Mouse (Mus musculus) layer of hippocampus, adult 2 months (tissue): ENCODE measurements around the gene Asic2. TPM values are rescaled to one million over a fixed set of nuclear protein-coding genes. Genes with fewer than 3 reads are reported as not detected.

Experiments used
- DNase-seq, 2 experiments: peaks; one replicate each; pipeline ENCODE4 v3.0.0; 2022; ENCODE audit warnings: low spot score in 2 of 2
- H3K27ac ChIP-seq: fragments of 200-600 bp; 2 replicates; pipeline ENCODE4 v1.8.1; 2022
- H3K4me3 ChIP-seq: fragments of 200-600 bp; 2 replicates; pipeline ENCODE4 v1.8.1; 2022; ENCODE audit warnings: mild to moderate bottlenecking
- CTCF ChIP-seq: fragments of 200-600 bp; conservative IDR thresholded peaks from 2 replicates; pipeline ENCODE4 v1.8.1; 2022; ENCODE audit warnings: antibody characterized with exemption, mild to moderate bottlenecking, moderate library complexity
- total RNA-seq, 2 experiments: library from RNA; stranded (reverse); gene quantifications; 2 replicates each; pipeline ENCODE4 v1.2.3; 2021

Asic2 gene
- total RNA-seq, 2 experiments from 2014 or later = 58.5 to 65.6 TPM

DNA sequence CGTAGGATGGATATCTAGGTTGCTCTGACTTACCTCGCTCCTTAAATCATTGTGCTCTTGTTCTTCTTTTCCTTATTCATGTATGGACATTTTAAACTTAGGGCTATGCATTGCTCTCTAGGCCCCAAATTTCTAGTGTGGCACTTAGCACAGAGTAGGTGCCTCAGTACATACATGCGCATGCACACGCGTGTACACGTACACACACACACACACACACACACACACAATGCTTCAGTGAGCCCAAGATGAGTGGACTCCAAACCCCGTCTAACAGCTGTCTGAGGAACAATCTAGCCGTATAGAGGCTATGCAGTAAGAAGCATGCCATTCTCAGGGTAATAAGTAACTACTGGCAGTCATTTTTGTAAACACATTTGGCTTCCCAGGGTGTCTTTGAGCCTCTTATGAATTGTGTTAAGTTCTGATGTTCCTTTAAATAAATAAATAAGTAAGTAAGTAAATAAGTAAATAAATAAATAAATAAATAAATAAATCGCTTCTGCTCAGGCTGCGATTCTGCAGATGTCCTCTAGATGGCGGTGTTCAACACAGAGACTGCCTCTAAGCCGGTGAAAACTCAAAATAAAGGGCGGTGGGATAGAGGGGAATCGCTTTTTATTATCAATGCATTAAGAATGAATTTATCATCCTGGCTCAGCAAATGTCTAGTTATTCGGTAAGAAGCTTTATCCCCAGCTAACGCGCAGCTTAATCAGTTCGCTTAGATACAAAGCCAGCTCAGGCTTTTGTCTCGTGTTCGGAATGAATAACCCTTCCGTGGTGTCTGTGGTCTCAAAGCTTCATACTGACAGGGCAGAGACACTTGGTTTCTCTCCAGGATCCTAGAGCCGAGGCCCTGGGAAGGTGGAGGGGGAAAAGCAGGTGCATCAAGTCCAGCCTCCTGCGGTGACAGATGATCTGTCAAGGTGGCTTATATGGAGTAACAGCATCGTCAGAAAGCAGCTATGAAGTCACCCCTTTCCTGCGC, 333.6 kb downstream of the Asic2 start:
- H3K4me3 ChIP-seq = peak overlapping the region; percentile 38

GRCm38 (mm10) chr11:81625199-81625598, 343.1 kb downstream of the Asic2 start:
- Histone ChIP-seq H3K4me3 (no peak overlapping the region), H3K27ac (no peak overlapping the region)
- no peak for TF ChIP-seq CTCF
- DNase-seq = no peak

More for the DNA sequence above, 333.6 kb downstream of the Asic2 start:
- H3K27ac ChIP-seq = 0 out of 2 replicates have a peak overlapping the region, but pooled peaks have one; percentile 15
- peak; percentile 99 for TF ChIP-seq CTCF
- peak; percentile 27 to 71 for DNase-seq

GRCm38 (mm10) chr11:81620516-81620915, 347.7 kb downstream of the Asic2 start:
- H3K4me3 ChIP-seq = no peak overlapping the region
- no peak for DNase-seq
- H3K27ac ChIP-seq = no peak overlapping the region
- TF ChIP-seq CTCF = no peak

- no peak for DNase-seq
- Histone ChIP-seq H3K27ac (no peak overlapping the region), H3K4me3 (no peak overlapping the region)
- TF ChIP-seq CTCF = no peak
Measured at GRCm38 (mm10) chr11:81616437-81616836, 351.8 kb downstream of the Asic2 start.

DNA sequence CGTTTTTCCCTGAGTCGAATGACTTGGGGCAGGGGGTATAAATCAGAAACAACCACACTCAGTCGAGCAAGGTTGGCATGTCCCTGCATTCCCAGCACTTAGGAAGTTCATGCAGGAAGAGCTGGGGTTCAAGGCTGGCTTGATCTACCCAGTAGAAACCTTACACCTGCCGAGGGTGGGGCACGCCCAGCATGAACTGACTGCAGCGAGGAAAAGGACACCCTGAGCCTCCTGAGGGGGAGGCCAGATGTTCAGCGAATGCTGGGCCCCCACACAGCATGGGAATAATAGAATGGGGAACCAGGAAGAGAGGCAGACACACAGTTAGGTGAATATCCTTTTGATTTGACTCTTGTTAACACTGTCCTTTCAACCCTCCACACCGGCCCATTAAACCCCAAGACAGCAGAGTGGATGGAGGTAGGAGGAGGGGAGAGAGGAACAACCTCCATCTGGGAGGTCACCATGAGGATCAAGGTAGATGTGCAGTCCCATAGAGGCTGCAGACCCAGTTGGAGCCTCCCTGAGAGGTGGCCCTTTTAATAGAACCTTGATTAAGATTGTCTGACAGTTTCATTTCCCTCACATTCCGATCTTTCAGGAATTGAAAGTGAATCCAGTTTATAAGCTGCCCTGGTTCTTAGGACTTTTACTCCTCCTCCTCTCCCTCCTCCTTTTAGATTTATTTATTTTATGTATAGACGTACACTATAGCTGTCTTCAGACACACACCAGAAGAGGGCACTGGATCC, 354.2 kb downstream of the Asic2 start:
- H3K4me3 ChIP-seq = peak overlapping the region; percentile 49
- no peak for TF ChIP-seq CTCF
- H3K27ac ChIP-seq = no peak overlapping the region
- no peak for DNase-seq

DNA sequence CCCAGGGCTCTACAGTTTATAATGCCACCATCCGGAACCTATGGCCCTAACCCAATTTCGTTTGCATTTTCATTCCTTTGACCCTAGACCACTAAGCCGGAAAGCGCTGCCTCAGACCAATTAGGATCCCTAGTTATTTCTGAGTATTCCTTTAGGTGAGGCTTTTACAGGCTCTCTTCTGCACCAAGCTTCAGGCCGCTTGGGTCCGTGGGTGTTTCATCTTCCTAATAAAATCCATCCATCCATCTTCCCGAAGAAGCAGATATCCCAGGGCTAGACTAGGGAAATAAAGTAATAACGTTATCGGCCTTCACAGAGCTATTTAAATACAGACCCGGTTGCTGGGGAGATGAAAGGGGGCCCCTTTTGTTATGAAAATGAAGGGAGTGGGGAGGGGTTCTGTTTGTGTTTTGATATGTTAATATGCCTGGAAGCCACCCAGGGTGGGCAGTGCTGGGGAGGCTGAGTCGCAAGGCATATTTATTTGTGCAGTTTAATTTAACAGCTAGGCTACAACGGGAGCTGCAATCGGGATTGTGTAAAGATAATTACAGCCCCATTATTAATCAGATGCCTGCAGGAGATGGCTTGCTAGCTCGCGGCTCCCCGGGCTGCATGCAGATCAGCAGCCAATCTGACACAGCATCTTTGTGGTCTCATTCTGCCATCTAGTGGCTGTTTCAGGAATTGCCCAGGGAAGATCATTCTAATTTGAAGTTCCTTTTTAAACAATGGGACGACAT, 355.3 kb downstream of the Asic2 start:
- Histone ChIP-seq H3K27ac (peak overlapping the region; percentile 24), H3K4me3 (peak overlapping the region; percentile 49)
- TF ChIP-seq CTCF = peak; percentile 98
- DNase-seq = peak; percentile 87 to 95

- no peak for TF ChIP-seq CTCF
- DNase-seq = peak; percentile 41 to 60
- Histone ChIP-seq H3K27ac (peak overlapping the region; percentile 24), H3K4me3 (peak overlapping the region; percentile 49)
Measured at GRCm38 (mm10) chr11:81611948-81612797, 356.1 kb downstream of the Asic2 start.

- H3K4me3 ChIP-seq = no peak overlapping the region
- no peak for TF ChIP-seq CTCF
- no peak overlapping the region for H3K27ac ChIP-seq
- no peak for DNase-seq
Measured at GRCm38 (mm10) chr11:81610506-81610905, 357.8 kb downstream of the Asic2 start.

DNA sequence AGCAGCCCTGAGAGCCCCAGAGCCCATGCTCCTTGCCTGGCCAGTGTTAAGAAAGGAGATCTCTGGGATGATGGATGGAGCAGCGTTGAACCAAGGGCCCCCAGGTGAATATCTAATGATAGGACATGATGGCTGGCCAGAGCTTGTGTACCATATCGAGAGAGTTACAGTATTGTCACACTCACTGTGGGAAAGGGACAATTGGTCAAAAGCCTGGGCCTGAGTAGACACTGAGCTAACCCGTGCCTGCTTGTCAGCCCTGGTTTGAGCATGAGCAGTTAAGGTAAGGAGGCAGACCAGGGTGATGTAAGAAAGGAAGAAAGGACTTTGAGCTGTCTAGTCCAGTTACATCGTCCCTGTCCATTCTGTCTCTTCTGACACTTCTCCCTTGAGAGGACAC, 365.3 kb downstream of the Asic2 start:
- TF ChIP-seq CTCF = no peak
- Histone ChIP-seq H3K27ac (no peak overlapping the region), H3K4me3 (no peak overlapping the region)
- no peak for DNase-seq

DNA sequence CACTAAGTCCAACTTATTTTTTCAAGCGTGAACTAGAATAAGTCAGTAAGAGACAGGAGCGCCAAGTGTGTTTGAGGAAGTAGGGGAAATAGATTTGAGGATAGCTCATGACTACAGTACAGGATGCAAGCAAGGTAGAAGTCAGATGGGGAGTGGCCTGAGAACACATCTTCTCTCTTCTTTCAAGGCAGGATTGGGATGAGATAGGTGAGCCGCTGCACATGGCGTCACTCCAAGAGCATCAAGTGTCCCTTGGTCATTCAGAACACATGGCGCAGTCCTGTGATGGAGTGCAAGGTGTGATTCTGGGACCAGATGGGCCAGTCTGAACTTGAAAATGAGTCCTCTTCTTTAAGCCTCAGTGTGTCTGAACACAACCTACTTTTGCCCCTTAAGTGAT, 366.5 kb downstream of the Asic2 start:
- H3K27ac ChIP-seq = no peak overlapping the region
- H3K4me3 ChIP-seq = no peak overlapping the region
- TF ChIP-seq CTCF = no peak
- no peak for DNase-seq

- H3K4me3 ChIP-seq = no peak overlapping the region
- no peak overlapping the region for H3K27ac ChIP-seq
- peak in 1 of 2 experiments; percentile 16 for DNase-seq
- no peak for TF ChIP-seq CTCF
Measured at GRCm38 (mm10) chr11:81597601-81598000, 370.7 kb downstream of the Asic2 start.

GRCm38 (mm10) chr11:81595235-81595634, 373.0 kb downstream of the Asic2 start:
- H3K27ac ChIP-seq = no peak overlapping the region
- DNase-seq = peak; percentile 49 to 76

More at GRCm38 (mm10) chr11:81595235-81595634, 373.0 kb downstream of the Asic2 start:
- no peak overlapping the region for H3K4me3 ChIP-seq
- no peak for TF ChIP-seq CTCF
